Mouse (Mus musculus) layer of hippocampus, adult 9-10 months (tissue): ENCODE data around the gene Cryba2.

ENCODE experiments used
- DNase-seq: peaks from one replicate; pipeline ENCODE4 v3.0.0; 2022; ENCODE audit warnings: low spot score

Gene Cryba2

GRCm38 (mm10) chr1:74893134-74893855, at the start of gene Cryba2:
Gene Cryba2, minus strand, starts transcription at chr1:74893143.
- DNase-seq = no peak

- no peak for DNase-seq
Measured at GRCm38 (mm10) chr1:74941651-74942360, 48.9 kb upstream of the Cryba2 start.

DNA sequence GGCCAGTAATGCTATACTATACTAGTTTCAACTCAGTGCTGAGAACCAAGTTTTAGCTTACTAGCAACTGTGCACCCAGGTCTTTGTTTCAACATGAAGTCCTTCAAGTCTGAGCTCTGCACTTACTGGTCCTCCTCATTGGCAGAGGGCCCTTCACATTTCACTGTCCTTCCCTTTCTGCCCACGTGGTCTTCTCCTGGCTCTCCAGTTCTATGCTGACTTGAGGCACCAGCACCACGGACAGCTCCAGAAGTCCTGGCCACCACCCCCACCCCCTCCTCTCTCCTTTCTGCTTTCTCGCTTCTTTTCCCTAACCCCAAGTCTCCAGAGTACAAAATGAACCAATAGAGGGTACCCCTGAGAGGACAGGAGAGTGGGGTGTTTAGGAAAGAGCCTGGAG, 46.8 kb upstream of the Cryba2 start:
- no peak for DNase-seq

GRCm38 (mm10) chr1:74936221-74936830, 43.4 kb upstream of the Cryba2 start:
- no peak for DNase-seq

DNA sequence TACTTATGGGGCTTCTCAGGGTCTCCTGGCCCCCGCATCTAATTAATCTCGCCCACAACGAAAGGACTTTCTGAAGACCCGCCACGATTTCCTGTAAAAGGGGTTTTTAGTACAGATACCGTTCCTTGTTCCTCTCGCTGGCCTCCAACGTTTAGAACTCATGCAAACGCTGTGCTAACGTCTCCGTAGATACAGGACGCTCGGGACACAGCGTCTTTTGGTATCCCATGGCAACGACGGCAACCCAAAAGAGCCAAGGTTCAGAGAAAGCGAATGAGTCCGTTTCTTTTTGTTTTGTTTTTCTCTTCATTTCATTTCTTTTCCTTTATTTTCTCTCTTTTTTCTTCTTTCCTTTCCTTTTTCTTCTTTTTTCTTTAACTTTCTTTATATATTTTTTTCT, 42.5 kb upstream of the Cryba2 start, which contains the start of gene Cfap65:
TSS of gene Cfap65 (minus strand) at position 198 of the 400 bp plus-strand sequence.
- no peak for DNase-seq

- no peak for DNase-seq
Measured at GRCm38 (mm10) chr1:74927621-74928296, 34.8 kb upstream of the Cryba2 start.

- DNase-seq = no peak
Measured at GRCm38 (mm10) chr1:74926721-74927120, 33.8 kb upstream of the Cryba2 start.

DNA sequence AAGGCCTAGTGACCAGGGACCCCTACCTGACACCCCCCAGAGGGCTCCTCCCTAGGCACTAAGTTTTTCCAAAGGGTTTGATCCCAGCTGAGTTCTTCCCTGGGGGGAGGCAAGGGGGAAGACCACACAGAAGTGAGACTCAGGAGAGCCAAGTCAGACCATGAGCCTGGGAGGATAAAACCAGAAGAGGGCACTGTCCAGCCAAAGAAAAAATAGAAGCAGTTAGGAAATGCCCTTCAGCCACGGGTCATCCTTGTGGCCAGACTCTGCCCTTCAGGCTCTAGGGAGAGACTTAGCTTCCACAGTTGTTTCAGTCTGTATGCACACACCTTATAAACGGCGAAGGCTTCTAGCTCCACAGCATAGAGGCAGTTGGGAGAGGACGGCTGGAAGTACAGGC, 31.5 kb upstream of the Cryba2 start:
- no peak for DNase-seq

GRCm38 (mm10) chr1:74915706-74916105, 22.8 kb upstream of the Cryba2 start:
- DNase-seq = no peak

GRCm38 (mm10) chr1:74902191-74902590, 9.2 kb upstream of the Cryba2 start:
- DNase-seq = no peak

DNA sequence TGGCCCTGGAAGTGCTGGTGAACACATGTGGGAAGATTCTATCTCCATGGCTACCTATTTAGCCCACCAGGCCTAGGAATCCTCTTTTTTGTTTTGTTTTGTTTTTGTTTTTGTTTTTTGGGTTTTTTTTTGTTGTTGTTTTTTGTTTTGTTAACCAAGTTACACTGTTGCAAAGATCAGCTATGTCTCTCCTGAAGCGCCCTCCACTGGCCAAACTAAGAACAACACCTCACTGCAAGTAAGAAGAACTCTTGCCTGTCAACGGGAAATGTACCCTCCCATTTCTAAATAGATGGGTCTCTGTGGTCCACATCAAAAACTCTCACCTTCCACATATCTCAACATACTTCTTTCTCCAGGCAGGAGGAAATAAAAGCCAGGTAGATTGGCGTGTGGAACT, 8.7 kb upstream of the Cryba2 start:
- DNase-seq = peak; percentile 48

DNA sequence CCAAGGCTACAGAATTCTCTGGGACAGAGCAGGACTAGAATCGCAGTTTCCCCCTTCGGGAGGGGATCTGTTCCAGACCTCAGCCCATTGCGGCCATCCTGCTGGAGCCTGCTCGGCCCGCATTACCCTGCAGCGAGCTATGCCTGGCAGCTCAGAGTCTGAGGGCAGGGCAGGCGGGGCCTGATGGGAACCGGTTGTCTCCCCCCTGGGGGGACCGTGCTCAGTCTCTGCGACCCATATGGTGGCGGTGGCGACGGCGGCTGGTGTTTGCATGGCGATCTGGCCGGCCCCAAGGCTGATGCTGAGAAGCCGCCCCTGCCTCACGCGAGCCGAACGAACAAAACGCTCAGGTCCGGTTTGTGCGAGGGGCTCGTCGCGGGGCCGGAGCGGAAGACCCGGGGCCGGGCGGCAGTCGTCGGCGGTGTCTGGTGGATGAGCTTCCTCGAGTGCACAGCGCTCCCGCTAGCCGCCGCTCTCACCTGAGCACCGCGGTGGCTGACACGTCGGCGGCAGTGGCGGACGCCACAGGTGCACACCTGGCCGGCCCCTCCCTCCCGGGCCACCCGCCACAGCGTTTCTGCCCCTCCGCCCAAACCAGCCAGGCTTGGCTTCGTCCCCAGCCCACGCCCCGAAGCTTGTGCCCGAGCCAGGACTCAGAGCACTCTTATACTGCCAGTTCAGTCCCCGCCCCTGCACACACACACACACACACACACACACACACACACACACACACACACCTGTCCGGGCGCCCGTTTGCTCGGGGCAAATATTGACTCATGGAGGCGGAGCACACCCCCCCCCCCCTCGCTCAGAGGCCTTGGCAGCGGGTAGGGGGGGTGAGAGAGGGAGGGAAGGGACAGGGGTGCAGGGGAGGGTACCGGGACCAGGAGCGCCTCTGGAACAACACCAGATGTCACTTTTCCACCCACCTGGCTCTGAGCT, 7.7 kb upstream of the Cryba2 start:
- DNase-seq = no peak

- DNase-seq = no peak
Measured at GRCm38 (mm10) chr1:74898656-74899431, 5.9 kb upstream of the Cryba2 start.

- DNase-seq = no peak
Measured at GRCm38 (mm10) chr1:74897976-74898375, 5.0 kb upstream of the Cryba2 start.

DNA sequence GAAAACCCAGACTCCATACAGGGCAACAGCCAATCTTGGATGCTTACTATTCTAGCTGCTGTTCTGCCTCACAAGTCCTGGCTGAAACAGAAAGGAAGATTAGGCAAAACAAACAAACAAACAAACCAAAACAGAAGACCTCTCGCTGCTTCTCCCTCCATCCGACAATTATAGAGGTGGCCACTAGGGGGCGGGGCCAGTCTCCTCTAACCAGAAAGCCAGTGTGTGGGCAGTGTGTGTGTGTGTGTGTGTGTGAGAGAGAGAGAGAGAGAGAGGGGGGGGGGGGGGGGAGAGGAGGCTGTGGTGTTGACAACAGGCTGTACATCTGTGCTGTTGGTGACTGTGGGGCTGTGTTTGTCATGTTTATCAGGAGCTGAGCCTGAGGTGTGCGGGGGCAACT, 2.0 kb upstream of the Cryba2 start:
- DNase-seq = no peak

- no peak for DNase-seq
Measured at GRCm38 (mm10) chr1:74892351-74893133, 401 bp downstream of the Cryba2 start.

DNA sequence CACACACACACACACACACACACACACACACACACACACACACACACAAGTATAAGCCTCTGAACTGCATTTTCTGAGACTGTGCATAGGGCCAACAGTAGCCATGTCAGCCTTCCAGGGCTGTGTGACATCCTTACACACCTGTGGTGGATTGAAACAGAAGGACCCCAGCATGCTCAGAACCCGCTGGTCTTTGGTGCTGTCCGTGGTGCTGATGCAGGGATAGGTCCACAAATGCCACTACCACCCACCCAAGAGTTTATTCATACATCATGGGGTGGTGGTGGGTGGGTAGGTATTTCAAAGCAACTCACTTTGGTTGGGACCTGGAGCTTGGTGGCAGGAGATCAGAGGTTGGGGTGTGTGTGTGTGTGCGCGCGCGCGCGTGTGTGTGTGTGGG, 1.4 kb downstream of the Cryba2 start:
- no peak for DNase-seq

GRCm38 (mm10) chr1:74885369-74886042, 7.4 kb downstream of the Cryba2 start, which contains the start of gene Fev:
Gene Fev, minus strand, starts transcription at chr1:74885419.
- no peak for DNase-seq
